Mouse (Mus musculus): ENCODE results near the gene Fam229a. TPM values are rescaled to one million over a fixed set of nuclear protein-coding genes. Genes with fewer than 3 reads are reported as not detected.
A peak's percentile ranks its signal among the peaks of the same experiment; 100 is the strongest.
"Not testable (repeated sequence)": the region's sequence is repeated elsewhere in the genome, so short reads cannot be mapped to it uniquely, and the experiment has no call there.

Gene Fam229a
- total and polyA plus RNA-seq, 2 experiments from 2014 or later = 0.22 TPM; not detected in 1

DNA sequence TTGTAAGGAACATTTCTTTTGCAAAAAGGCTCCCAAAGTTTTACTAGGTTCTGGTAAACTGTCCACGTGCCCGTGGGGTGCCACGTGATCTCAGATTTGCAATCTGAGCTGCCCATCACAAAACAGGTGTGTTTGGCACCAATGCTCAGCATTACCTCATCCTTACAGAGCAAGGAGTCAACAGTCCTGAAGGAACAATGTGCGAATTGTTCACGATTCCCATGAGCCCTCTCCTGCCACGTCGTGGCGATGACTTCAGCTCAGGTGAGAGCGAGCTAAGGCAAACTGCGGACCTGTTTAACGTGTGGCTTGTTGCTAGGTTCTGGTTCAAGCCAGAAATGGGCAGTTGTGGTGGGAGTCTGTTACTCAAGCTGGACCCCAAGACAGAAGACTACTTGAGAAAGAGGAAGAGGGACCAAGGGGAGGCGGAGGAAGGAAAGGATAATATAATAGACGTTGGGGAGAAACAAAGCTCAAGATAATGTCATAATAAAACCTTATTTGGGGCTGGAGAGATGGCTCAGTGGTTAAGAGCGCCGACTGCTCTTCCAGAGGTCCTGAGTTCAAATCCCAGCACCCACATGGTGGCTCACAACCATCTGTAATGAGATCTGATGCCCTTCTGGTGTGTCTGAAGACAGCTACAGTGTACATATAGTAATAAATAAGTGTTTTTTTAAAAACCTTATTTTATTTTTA lies 39.4 kb upstream of the Fam229a start:
- Histone ChIP-seq H3K9ac (replicated peaks; ENCODE audit: low read depth, low read length) (no peak overlapping the region), H3K9me3 (replicated peaks; ENCODE audit: control insufficient read depth, low read length) (no peaks in the 10 kb centered on the region), H3K4me1 (ENCODE audit: control insufficient read depth, insufficient read depth) (peaks cover 9% of the 10 kb centered on the region; the same call in 1 of the 2 replicates), H3K27ac (ENCODE audit: low read depth) (no peak overlapping the region), H3K36me3 (replicated peaks; ENCODE audit: control insufficient read depth, insufficient read depth, low read length) (no peaks in the 10 kb centered on the region), H3K27me3 (ENCODE audit: control insufficient read depth, insufficient read depth, low read length) (no peaks in the 10 kb centered on the region), H3K4me2 (ENCODE audit: low read depth, low read length) (no peak overlapping the region), H3K4me3 (ENCODE audit: low read depth, low read length) (no peak overlapping the region)
- 77% methylated on average over 15 of the region's 15 CpGs for WGBS
- DNase-seq (ENCODE audit: low spot score) (no peak), ATAC-seq (ENCODE audit: insufficient read depth, low read depth) (no peak)
- no peak for TF ChIP-seq EP300 (IDR thresholded peaks at IDR 0.05; ENCODE audit: low read depth)
- no peak for TF ChIP-seq CTCF (IDR thresholded peaks at IDR 0.05; ENCODE audit: low read depth)

DNA sequence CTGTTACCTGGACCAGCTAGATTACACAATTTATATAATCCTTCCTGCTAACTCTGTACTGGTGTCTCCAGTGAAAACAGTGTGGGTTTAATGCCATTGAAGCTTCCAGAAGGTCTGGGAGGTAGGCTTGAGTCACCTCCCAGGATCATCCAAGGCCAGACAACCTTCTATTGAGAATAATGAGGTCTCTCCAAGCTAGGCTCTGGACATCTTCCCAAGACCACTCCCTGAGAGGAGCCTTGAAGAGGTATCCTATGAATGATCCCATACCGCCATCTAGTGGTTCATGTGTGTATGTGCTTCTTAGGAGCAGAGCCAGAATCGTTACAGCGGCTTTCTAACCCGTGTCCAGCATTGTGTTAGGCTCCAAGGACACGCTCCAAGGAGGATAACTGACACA lies 35.7 kb upstream of the Fam229a start:
- Histone ChIP-seq H3K9ac (replicated peaks; ENCODE audit: low read depth, low read length) (no peak overlapping the region), H3K9me3 (replicated peaks; ENCODE audit: control insufficient read depth, low read length) (no peaks in the 10 kb centered on the region), H3K4me2 (ENCODE audit: low read depth, low read length) (no peak overlapping the region), H3K4me3 (ENCODE audit: low read depth, low read length) (no peak overlapping the region), H3K27me3 (ENCODE audit: control insufficient read depth, insufficient read depth, low read length) (no peaks in the 10 kb centered on the region), H3K4me1 (ENCODE audit: control insufficient read depth, insufficient read depth) (no peaks in the 10 kb centered on the region), H3K36me3 (replicated peaks; ENCODE audit: control insufficient read depth, insufficient read depth, low read length) (no peaks in the 10 kb centered on the region), H3K27ac (ENCODE audit: low read depth) (no peak overlapping the region)
- TF ChIP-seq CTCF (IDR thresholded peaks at IDR 0.05; ENCODE audit: low read depth) (peak; percentile 99), EP300 (IDR thresholded peaks at IDR 0.05; ENCODE audit: low read depth) (no peak)
- DNase-seq (ENCODE audit: low spot score) (peak; percentile 79), ATAC-seq (ENCODE audit: insufficient read depth, low read depth) (peak; percentile 81)
- under 1% methylated on average over 5 of the region's 5 CpGs for WGBS

DNA sequence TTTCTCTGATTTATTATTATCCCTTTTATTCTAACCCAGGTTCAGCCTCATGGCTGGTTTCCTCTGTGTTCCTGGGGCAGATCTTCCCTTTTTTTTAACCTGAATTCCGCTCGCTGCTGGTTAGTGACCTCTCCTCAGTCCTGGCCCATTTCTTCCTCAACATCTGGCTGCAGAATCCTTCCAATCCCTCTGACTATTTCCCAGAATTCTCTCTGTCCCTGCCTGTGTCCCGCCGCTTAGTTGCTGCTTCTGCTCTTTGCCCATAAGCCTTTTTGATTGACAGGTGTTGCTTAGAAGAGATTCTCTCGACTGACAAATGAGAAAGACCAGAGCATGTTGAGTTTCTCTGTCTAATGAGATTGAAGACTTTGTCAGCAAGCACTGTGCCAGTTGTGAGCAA lies 34.9 kb upstream of the Fam229a start:
- ATAC-seq (ENCODE audit: insufficient read depth, low read depth) (no peak), DNase-seq (ENCODE audit: low spot score) (no peak)
- no peak overlapping the region for H3K27ac ChIP-seq (ENCODE audit: low read depth)
- H3K36me3 ChIP-seq (replicated peaks; ENCODE audit: control insufficient read depth, insufficient read depth, low read length) = no peaks in the 10 kb centered on the region
- H3K4me3 ChIP-seq (ENCODE audit: low read depth, low read length) = no peak overlapping the region
- no peaks in the 10 kb centered on the region for H3K27me3 ChIP-seq (ENCODE audit: control insufficient read depth, insufficient read depth, low read length)
- H3K9ac ChIP-seq (replicated peaks; ENCODE audit: low read depth, low read length) = no peak overlapping the region
- H3K4me1 ChIP-seq (ENCODE audit: control insufficient read depth, insufficient read depth) = peaks cover 3% of the 10 kb centered on the region; the same call in 1 of the 2 replicates
- no peaks in the 10 kb centered on the region for H3K9me3 ChIP-seq (replicated peaks; ENCODE audit: control insufficient read depth, low read length)
- 43% methylated on average over 5 of the region's 5 CpGs for WGBS
- TF ChIP-seq EP300 (IDR thresholded peaks at IDR 0.05; ENCODE audit: low read depth) = no peak
- no peak for TF ChIP-seq CTCF (IDR thresholded peaks at IDR 0.05; ENCODE audit: low read depth)
- H3K4me2 ChIP-seq (ENCODE audit: low read depth, low read length) = no peak overlapping the region

DNA sequence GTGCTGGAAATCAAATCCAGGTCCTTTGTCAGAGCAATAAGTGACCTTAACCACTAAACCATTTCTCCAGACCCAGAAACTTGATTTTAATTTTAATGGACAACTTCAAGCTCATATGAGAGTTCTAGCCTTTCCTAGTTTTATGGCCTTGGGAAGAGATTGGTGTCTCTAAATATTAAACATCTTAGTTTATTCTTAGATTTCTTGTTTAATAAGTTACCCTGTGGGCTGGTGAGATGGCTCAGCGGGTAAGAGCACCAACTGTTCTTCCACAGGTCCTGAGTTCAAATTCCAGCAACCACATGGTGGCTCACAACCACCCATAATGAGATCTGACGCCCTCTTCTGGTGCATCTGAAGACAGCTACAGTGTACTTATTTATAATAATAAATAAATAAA lies 33.7 kb upstream of the Fam229a start:
- H3K9ac ChIP-seq (replicated peaks; ENCODE audit: low read depth, low read length); H3K4me2 ChIP-seq (ENCODE audit: low read depth, low read length); H3K9me3 ChIP-seq (replicated peaks; ENCODE audit: control insufficient read depth, low read length); H3K4me1 ChIP-seq (ENCODE audit: control insufficient read depth, insufficient read depth); DNase-seq (ENCODE audit: low spot score); ATAC-seq (ENCODE audit: insufficient read depth, low read depth); H3K4me3 ChIP-seq (ENCODE audit: low read depth, low read length); H3K27ac ChIP-seq (ENCODE audit: low read depth); H3K27me3 ChIP-seq (ENCODE audit: control insufficient read depth, insufficient read depth, low read length); H3K36me3 ChIP-seq (replicated peaks; ENCODE audit: control insufficient read depth, insufficient read depth, low read length): not testable (repeated sequence)
- 51% methylated on average over 2 of the region's 2 CpGs for WGBS

DNA sequence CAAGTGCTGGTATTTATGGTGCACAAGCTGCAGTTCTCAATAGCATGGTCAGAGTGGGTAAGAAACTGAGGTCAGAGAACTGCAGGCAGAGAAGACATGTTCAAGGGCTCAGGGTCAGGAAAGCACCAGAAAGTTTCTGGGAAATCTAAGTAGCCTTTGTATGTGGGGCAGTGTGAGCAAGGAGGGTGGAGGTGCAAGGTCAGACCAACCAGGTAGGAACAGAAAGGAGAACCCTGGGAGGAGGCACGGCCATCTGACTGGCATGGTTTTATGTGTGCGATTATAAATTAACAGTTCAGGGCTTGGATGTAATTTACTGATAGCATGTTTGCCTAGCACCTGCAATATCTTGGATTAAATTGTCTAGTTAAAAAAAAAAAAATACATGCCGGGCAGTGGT lies 31.3 kb upstream of the Fam229a start:
- ATAC-seq (ENCODE audit: insufficient read depth, low read depth) = no peak
- H3K9ac ChIP-seq (replicated peaks; ENCODE audit: low read depth, low read length) = no peak overlapping the region
- no peaks in the 10 kb centered on the region for H3K9me3 ChIP-seq (replicated peaks; ENCODE audit: control insufficient read depth, low read length)
- DNase-seq (ENCODE audit: low spot score) = no peak
- no peak overlapping the region for H3K4me2 ChIP-seq (ENCODE audit: low read depth, low read length)
- H3K36me3 ChIP-seq (replicated peaks; ENCODE audit: control insufficient read depth, insufficient read depth, low read length) = 0 out of 2 replicates have a peak, but pooled peaks cover 9% of the 10 kb centered on the region
- 89% methylated on average over 3 of the region's 3 CpGs for WGBS
- H3K27me3 ChIP-seq (ENCODE audit: control insufficient read depth, insufficient read depth, low read length) = no peaks in the 10 kb centered on the region
- TF ChIP-seq EP300 (IDR thresholded peaks at IDR 0.05; ENCODE audit: low read depth) = no peak
- H3K4me3 ChIP-seq (ENCODE audit: low read depth, low read length) = no peak overlapping the region
- peaks cover 10% of the 10 kb centered on the region for H3K4me1 ChIP-seq (ENCODE audit: control insufficient read depth, insufficient read depth)
- H3K27ac ChIP-seq (ENCODE audit: low read depth) = no peak overlapping the region

DNA sequence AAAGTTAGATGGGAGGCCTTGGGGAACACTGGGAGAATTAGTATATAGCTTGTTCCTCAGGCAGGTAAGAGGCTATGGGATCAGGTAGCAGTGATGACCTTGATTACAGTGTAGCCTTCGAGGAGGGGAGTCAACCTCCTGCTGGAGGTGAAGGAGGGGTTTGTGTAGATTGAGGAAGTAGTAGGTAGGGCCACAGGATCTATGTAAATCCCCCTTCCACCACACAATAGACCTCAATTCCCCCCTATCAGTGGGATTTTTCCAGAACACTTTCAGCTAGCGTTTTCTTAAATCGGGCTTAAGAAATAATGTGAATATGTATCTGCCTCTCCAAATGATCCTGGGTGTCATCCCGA lies 30.2 kb upstream of the Fam229a start:
- DNase-seq (ENCODE audit: low spot score) (no peak), ATAC-seq (ENCODE audit: insufficient read depth, low read depth) (no peak)
- H3K4me3 ChIP-seq (ENCODE audit: low read depth, low read length) = peak overlapping the region; percentile 45
- WGBS = 2% methylated on average over 4 of the region's 4 CpGs
- H3K27me3 ChIP-seq (ENCODE audit: control insufficient read depth, insufficient read depth, low read length) = no peaks in the 10 kb centered on the region
- TF ChIP-seq EP300 (IDR thresholded peaks at IDR 0.05; ENCODE audit: low read depth) (no peak), CTCF (IDR thresholded peaks at IDR 0.05; ENCODE audit: low read depth) (no peak)
- H3K4me2 ChIP-seq (ENCODE audit: low read depth, low read length) = peak overlapping the region; percentile 71
- H3K36me3 ChIP-seq (replicated peaks; ENCODE audit: control insufficient read depth, insufficient read depth, low read length) = peaks cover 20% of the 10 kb centered on the region
- H3K9ac ChIP-seq (replicated peaks; ENCODE audit: low read depth, low read length) = peak overlapping the region; percentile 60
- H3K4me1 ChIP-seq (ENCODE audit: control insufficient read depth, insufficient read depth) = peaks cover 10% of the 10 kb centered on the region
- no peaks in the 10 kb centered on the region for H3K9me3 ChIP-seq (replicated peaks; ENCODE audit: control insufficient read depth, low read length)
- peak overlapping the region; percentile 85 for H3K27ac ChIP-seq (ENCODE audit: low read depth)
